Mouse (Mus musculus) monocyte, adult 5-6 weeks (primary cell): ENCODE results near the gene Ugt2b37. TPM values are rescaled to one million over a fixed set of nuclear protein-coding genes. Genes with fewer than 3 reads are reported as not detected.
"Not testable (repeated sequence)": the region's sequence is repeated elsewhere in the genome, so short reads cannot be mapped to it uniquely, and the experiment has no call there.

Source experiments
- ATAC-seq: fragments of 153-309, 156-312 bp; replicated peaks from 2 replicates; pipeline ENCODE4 v1.8.0; 2017; ENCODE audit warnings: mild to moderate bottlenecking; ENCODE audit not compliant: low TSS enrichment, insufficient number of reproducible peaks, severe bottlenecking, poor library complexity, low FRiP score
- total RNA-seq: library from RNA; stranded (forward); fragments of 200-1000, 200-491, 200-594 nt; gene quantifications from 3 replicates; pipeline ENCODE4 v1.2.3, GENCODE M21; 2017

The Ugt2b37 gene
- not detected in 3 replicates for total RNA-seq

DNA sequence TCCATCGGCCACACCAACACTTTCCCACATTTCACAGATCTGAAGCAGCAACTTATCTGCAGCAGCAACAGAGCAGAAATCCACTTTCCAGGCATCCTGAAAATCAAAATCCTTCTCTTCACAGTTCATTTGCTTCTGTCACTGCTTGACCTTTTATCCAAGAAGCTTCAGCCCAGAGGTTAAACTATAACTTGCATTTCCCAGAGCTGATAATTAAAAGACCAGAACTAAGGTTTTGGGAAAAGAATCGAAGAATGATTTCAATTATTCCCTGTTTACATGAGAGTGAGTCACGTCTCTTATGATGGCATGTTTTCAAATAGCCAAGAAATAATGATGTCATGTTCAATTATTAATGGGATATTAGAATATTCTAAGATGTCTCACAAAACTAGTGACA, at the start of gene Ugt2b37:
Gene Ugt2b37 (minus strand): TSS at position 129 of the 400 bp plus-strand sequence.
- ATAC-seq = not testable (repeated sequence)

- not testable (repeated sequence) for ATAC-seq
These were observed 31.6 kb upstream of the Ugt2b37 start for GRCm38 (mm10) chr5:87286180-87286579.

- not testable (repeated sequence) for ATAC-seq
These were observed 21.4 kb upstream of the Ugt2b37 start for GRCm38 (mm10) chr5:87275986-87276385.

DNA sequence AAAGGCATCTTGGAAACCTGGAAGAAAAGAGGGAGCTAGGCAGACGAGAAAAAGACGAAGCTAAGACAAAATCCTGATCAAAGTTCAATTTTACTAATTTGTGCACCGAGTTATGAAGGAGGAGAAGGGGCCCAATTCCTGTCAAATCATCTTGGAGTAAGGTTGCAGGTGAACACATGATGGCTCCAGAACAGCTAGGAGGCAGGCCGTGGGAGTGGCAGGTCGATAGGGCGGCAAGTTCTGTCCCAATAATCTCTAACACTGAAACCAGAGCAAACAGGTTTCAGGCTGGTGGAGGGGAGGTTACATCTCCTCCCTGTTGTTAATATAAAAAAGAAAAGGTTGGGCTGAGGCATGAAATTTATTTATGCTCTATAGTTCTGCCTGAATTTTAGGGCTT, 21.0 kb upstream of the Ugt2b37 start:
- ATAC-seq = no peak

GRCm38 (mm10) chr5:87255831-87256230, 1.2 kb upstream of the Ugt2b37 start:
- no peak for ATAC-seq

GRCm38 (mm10) chr5:87242140-87242539, 12.5 kb downstream of the Ugt2b37 start:
- not testable (repeated sequence) for ATAC-seq

GRCm38 (mm10) chr5:87196430-87196829, 58.2 kb downstream of the Ugt2b37 start:
- not testable (repeated sequence) for ATAC-seq

Other genes starting within 250 kb of the Ugt2b37 start
- not detected in 3 replicates for gene Ugt2b36, start 162.2 kb downstream of the Ugt2b37 start, total RNA-seq
- gene Ugt2b5, start 114.5 kb downstream of the Ugt2b37 start, total RNA-seq = not detected in 3 replicates
- gene Ugt2a3, start 82.4 kb upstream of the Ugt2b37 start, total RNA-seq = not detected in 3 replicates
- gene Ugt2b38, start 169.4 kb upstream of the Ugt2b37 start, total RNA-seq = not detected in 3 replicates
- gene Ugt2a2, start 227.5 kb upstream of the Ugt2b37 start, total RNA-seq = not detected in 3 replicates
- not detected in 3 replicates for gene Gm43638, start 232.0 kb upstream of the Ugt2b37 start, total RNA-seq
- not detected in 3 replicates for gene Ugt2a1, start 236.1 kb upstream of the Ugt2b37 start, total RNA-seq